Mouse (Mus musculus): ENCODE results near the gene Gm20388. TPM values are rescaled to one million over a fixed set of nuclear protein-coding genes. Genes with fewer than 3 reads are reported as not detected.
A peak's percentile ranks its signal among the peaks of the same experiment; 100 is the strongest.

Gm20388 gene
- polyA plus RNA-seq, 1 experiment from 2014 or later, result not detected

- peak overlapping the region; percentile 13; the same call in 1 of the 2 replicates for H3K4me2 ChIP-seq (replicated peaks)
- peak overlapping the region; percentile 54; the same call in 1 of the 2 replicates for H3K27ac ChIP-seq
- H3K4me1 ChIP-seq, result 0 out of 2 replicates have a peak, but pooled peaks cover 9% of the 10 kb centered on the region
- H3K9me3 ChIP-seq, result no peaks in the 10 kb centered on the region
- ATAC-seq (ENCODE audit: insufficient number of reproducible peaks, insufficient read depth, low FRiP score, low TSS enrichment), result no peak
- no peaks in the 10 kb centered on the region for H3K36me3 ChIP-seq
- WGBS, result 33% methylated on average over 13 of the region's 13 CpGs
- no peak overlapping the region for H3K4me3 ChIP-seq
- peaks cover 26% of the 10 kb centered on the region; the same call in 1 of the 2 replicates for H3K27me3 ChIP-seq
- no peak overlapping the region for H3K9ac ChIP-seq
Observed at GRCm38 (mm10) chr8:120980948-120981347, 1070.3 kb downstream of the Gm20388 start.

- Histone ChIP-seq H3K4me1 (0 out of 2 replicates have a peak, but pooled peaks cover 9% of the 10 kb centered on the region), H3K36me3 (no peaks in the 10 kb centered on the region), H3K27me3 (0 out of 2 replicates have a peak, but pooled peaks cover 15% of the 10 kb centered on the region), H3K4me3 (no peak overlapping the region), H3K27ac (no peak overlapping the region), H3K4me2 (replicated peaks) (no peak overlapping the region), H3K9ac (no peak overlapping the region), H3K9me3 (no peaks in the 10 kb centered on the region)
- ATAC-seq (ENCODE audit: insufficient number of reproducible peaks, insufficient read depth, low FRiP score, low TSS enrichment), result no peak
- 87% methylated on average over 8 of the region's 8 CpGs for WGBS
Observed at GRCm38 (mm10) chr8:120984888-120985287, 1074.2 kb downstream of the Gm20388 start.

GRCm38 (mm10) chr8:120986022-120986421 is 1075.4 kb downstream of the Gm20388 start:
- Histone ChIP-seq H3K9me3 (no peaks in the 10 kb centered on the region), H3K36me3 (no peaks in the 10 kb centered on the region), H3K4me2 (replicated peaks) (no peak overlapping the region), H3K27me3 (0 out of 2 replicates have a peak, but pooled peaks cover 15% of the 10 kb centered on the region), H3K4me1 (0 out of 2 replicates have a peak, but pooled peaks cover 5% of the 10 kb centered on the region), H3K9ac (no peak overlapping the region), H3K27ac (no peak overlapping the region), H3K4me3 (no peak overlapping the region)
- 88% methylated on average over 7 of the region's 7 CpGs for WGBS
- ATAC-seq (ENCODE audit: insufficient number of reproducible peaks, insufficient read depth, low FRiP score, low TSS enrichment), result no peak

- no peak for ATAC-seq (ENCODE audit: insufficient number of reproducible peaks, insufficient read depth, low FRiP score, low TSS enrichment)
- WGBS, result 77% methylated on average over 16 of the region's 16 CpGs
- no peak overlapping the region for H3K4me3 ChIP-seq
- H3K4me2 ChIP-seq (replicated peaks), result no peak overlapping the region
- no peaks in the 10 kb centered on the region for H3K9me3 ChIP-seq
- H3K9ac ChIP-seq, result no peak overlapping the region
- H3K36me3 ChIP-seq, result no peaks in the 10 kb centered on the region
- H3K27me3 ChIP-seq, result peaks cover 8% of the 10 kb centered on the region; the same call in 1 of the 2 replicates
- H3K27ac ChIP-seq, result no peak overlapping the region
- no peaks in the 10 kb centered on the region for H3K4me1 ChIP-seq
Observed at GRCm38 (mm10) chr8:120993738-120994137, 1083.1 kb downstream of the Gm20388 start.

GRCm38 (mm10) chr8:120995424-120995823 is 1084.8 kb downstream of the Gm20388 start:
- H3K4me1 ChIP-seq, result no peaks in the 10 kb centered on the region
- H3K4me3 ChIP-seq, result no peak overlapping the region
- no peak overlapping the region for H3K27ac ChIP-seq
- H3K4me2 ChIP-seq (replicated peaks), result no peak overlapping the region
- WGBS, result 74% methylated on average over 9 of the region's 9 CpGs
- H3K36me3 ChIP-seq, result no peaks in the 10 kb centered on the region
- H3K27me3 ChIP-seq, result peaks cover 8% of the 10 kb centered on the region; the same call in 1 of the 2 replicates
- ATAC-seq (ENCODE audit: insufficient number of reproducible peaks, insufficient read depth, low FRiP score, low TSS enrichment), result no peak
- no peak overlapping the region for H3K9ac ChIP-seq
- H3K9me3 ChIP-seq, result no peaks in the 10 kb centered on the region

- no peak overlapping the region for H3K27ac ChIP-seq
- 63% methylated on average over 12 of the region's 12 CpGs for WGBS
- no peak overlapping the region for H3K9ac ChIP-seq
- ATAC-seq (ENCODE audit: insufficient number of reproducible peaks, insufficient read depth, low FRiP score, low TSS enrichment), result no peak
- no peaks in the 10 kb centered on the region for H3K9me3 ChIP-seq
- H3K4me3 ChIP-seq, result no peak overlapping the region
- H3K4me1 ChIP-seq, result no peaks in the 10 kb centered on the region
- H3K36me3 ChIP-seq, result no peaks in the 10 kb centered on the region
- H3K27me3 ChIP-seq, result peaks cover 8% of the 10 kb centered on the region; the same call in 1 of the 2 replicates
- no peak overlapping the region for H3K4me2 ChIP-seq (replicated peaks)
Observed at GRCm38 (mm10) chr8:120996905-120997581, 1086.4 kb downstream of the Gm20388 start.

- H3K4me3 ChIP-seq, result no peak overlapping the region
- WGBS, result 73% methylated on average over 9 of the region's 9 CpGs
- ATAC-seq (ENCODE audit: insufficient number of reproducible peaks, insufficient read depth, low FRiP score, low TSS enrichment), result no peak
- H3K36me3 ChIP-seq, result no peaks in the 10 kb centered on the region
- H3K9ac ChIP-seq, result no peak overlapping the region
- no peak overlapping the region for H3K27ac ChIP-seq
- peaks cover 4% of the 10 kb centered on the region for H3K4me1 ChIP-seq
- no peak overlapping the region for H3K4me2 ChIP-seq (replicated peaks)
- no peaks in the 10 kb centered on the region for H3K9me3 ChIP-seq
- H3K27me3 ChIP-seq, result peaks cover 8% of the 10 kb centered on the region; the same call in 1 of the 2 replicates
Observed at GRCm38 (mm10) chr8:120997926-120998325, 1087.3 kb downstream of the Gm20388 start.

GRCm38 (mm10) chr8:120998966-120999365 is 1088.3 kb downstream of the Gm20388 start:
- Histone ChIP-seq H3K4me3 (no peak overlapping the region), H3K4me1 (peaks cover 13% of the 10 kb centered on the region), H3K27ac (no peak overlapping the region), H3K4me2 (replicated peaks) (no peak overlapping the region), H3K9me3 (no peaks in the 10 kb centered on the region), H3K27me3 (peaks cover 8% of the 10 kb centered on the region; the same call in 1 of the 2 replicates), H3K36me3 (no peaks in the 10 kb centered on the region), H3K9ac (no peak overlapping the region)
- WGBS, result 74% methylated on average over 14 of the region's 14 CpGs
- ATAC-seq (ENCODE audit: insufficient number of reproducible peaks, insufficient read depth, low FRiP score, low TSS enrichment), result no peak

- no peaks in the 10 kb centered on the region for H3K27me3 ChIP-seq
Observed at GRCm38 (mm10) chr8:121001951-121002350, 1091.3 kb downstream of the Gm20388 start.

GRCm38 (mm10) chr8:121002871-121003539 is 1092.4 kb downstream of the Gm20388 start:
- WGBS, result 48% methylated on average over 17 of the region's 17 CpGs
- ATAC-seq (ENCODE audit: insufficient number of reproducible peaks, insufficient read depth, low FRiP score, low TSS enrichment), result no peak

More at GRCm38 (mm10) chr8:121001951-121002350, 1091.3 kb downstream of the Gm20388 start:
- Histone ChIP-seq H3K9ac (no peak overlapping the region), H3K4me2 (replicated peaks) (no peak overlapping the region), H3K27ac (no peak overlapping the region), H3K4me3 (no peak overlapping the region), H3K36me3 (no peaks in the 10 kb centered on the region), H3K9me3 (no peaks in the 10 kb centered on the region), H3K4me1 (peaks cover 13% of the 10 kb centered on the region)
- 70% methylated on average over 12 of the region's 12 CpGs for WGBS
- no peak for ATAC-seq (ENCODE audit: insufficient number of reproducible peaks, insufficient read depth, low FRiP score, low TSS enrichment)

GRCm38 (mm10) chr8:121003639-121004038 is 1093.0 kb downstream of the Gm20388 start:
- no peak for ATAC-seq (ENCODE audit: insufficient number of reproducible peaks, insufficient read depth, low FRiP score, low TSS enrichment)
- 0 out of 2 replicates have a peak overlapping the region, but pooled peaks have one; percentile 63 for H3K27ac ChIP-seq
- WGBS, result 45% methylated on average over 2 of the region's 2 CpGs

More at GRCm38 (mm10) chr8:121002871-121003539, 1092.4 kb downstream of the Gm20388 start:
- Histone ChIP-seq H3K4me2 (replicated peaks) (no peak overlapping the region), H3K36me3 (no peaks in the 10 kb centered on the region), H3K9ac (no peak overlapping the region), H3K27me3 (no peaks in the 10 kb centered on the region), H3K4me1 (peaks cover 13% of the 10 kb centered on the region), H3K4me3 (no peak overlapping the region), H3K27ac (peak overlapping the region; percentile 63; the same call in 1 of the 2 replicates), H3K9me3 (no peaks in the 10 kb centered on the region)

More at GRCm38 (mm10) chr8:121003639-121004038, 1093.0 kb downstream of the Gm20388 start:
- Histone ChIP-seq H3K36me3 (no peaks in the 10 kb centered on the region), H3K27me3 (no peaks in the 10 kb centered on the region), H3K4me3 (no peak overlapping the region), H3K4me1 (peaks cover 13% of the 10 kb centered on the region), H3K4me2 (replicated peaks) (no peak overlapping the region), H3K9me3 (no peaks in the 10 kb centered on the region), H3K9ac (no peak overlapping the region)
